Mouse (Mus musculus) frontal cortex, adult 2 months (tissue): ENCODE data around the gene Tex33. TPM values are rescaled to one million over a fixed set of nuclear protein-coding genes. Genes with fewer than 3 reads are reported as not detected.
"Not testable (repeated sequence)": the region's sequence is repeated elsewhere in the genome, so short reads cannot be mapped to it uniquely, and the experiment has no call there.

ENCODE experiments used
- DNase-seq, 2 experiments: peaks; one replicate each; pipeline ENCODE4 v3.0.0; 2022; ENCODE audit warnings: low spot score in 1 of 2; ENCODE audit errors: extremely low spot score in 1 of 2
- polyA plus RNA-seq: library from polyadenylated mRNA; depleted of rRNA; stranded (reverse); fragments of >200 nt; gene quantifications from 2 replicates; pipeline ENCODE4 v1.2.3, GENCODE M21; 2012; rRNA removed

The Tex33 gene
- polyA plus RNA-seq, 1 experiment = 0.12 TPM

GRCm38 (mm10) chr15:78329972-78330371 is 65.7 kb downstream of the Tex33 start:
- not testable (repeated sequence) for DNase-seq

GRCm38 (mm10) chr15:78328520-78329097 is 67.1 kb downstream of the Tex33 start:
- DNase-seq = no peak

Other genes with a start within 250 kb of the Tex33 start
- 30.2 and 35.4 TPM in 2 replicates for gene Ift27, start 221.8 kb downstream of the Tex33 start, polyA plus RNA-seq
- gene Pvalb, start 189.5 kb downstream of the Tex33 start, polyA plus RNA-seq = 36.5 and 62.8 TPM in 2 replicates
- 2.2 and 3.1 TPM in 2 replicates for gene Ncf4, start 151.1 kb downstream of the Tex33 start, polyA plus RNA-seq
- 0.53 and 0.80 TPM in 2 replicates for gene Csf2rb2, start 90.2 kb downstream of the Tex33 start, polyA plus RNA-seq
- 1.2 and 1.7 TPM in 2 replicates for gene Csf2rb, start 70.2 kb downstream of the Tex33 start, polyA plus RNA-seq
- gene Tst, start 10.0 kb upstream of the Tex33 start, polyA plus RNA-seq = 69.7 and 75.1 TPM in 2 replicates
- gene Mpst, start 10.5 kb upstream of the Tex33 start, polyA plus RNA-seq = 58.0 and 66.0 TPM in 2 replicates
- 380 and 463 TPM in 2 replicates for gene Kctd17, start 32.7 kb upstream of the Tex33 start, polyA plus RNA-seq
- gene Tmprss6, start 72.7 kb upstream of the Tex33 start, polyA plus RNA-seq = 0.16 and 0.17 TPM in 2 replicates
- 0.18 and 0.29 TPM in 2 replicates for gene Il2rb, start 99.4 kb upstream of the Tex33 start, polyA plus RNA-seq
- gene C1qtnf6, start 135.5 kb upstream of the Tex33 start, polyA plus RNA-seq = 4.7 and 4.9 TPM in 2 replicates
- 18.5 and 24.4 TPM in 2 replicates for gene Sstr3, start 148.8 kb upstream of the Tex33 start, polyA plus RNA-seq
- 2.7 and 4.7 TPM in 2 replicates for gene Rac2, start 176.9 kb upstream of the Tex33 start, polyA plus RNA-seq
- 14.7 and 16.9 TPM in 2 replicates for gene Cyth4, start 201.1 kb upstream of the Tex33 start, polyA plus RNA-seq